Mouse (Mus musculus): ENCODE measurements around the gene Henmt1. TPM values are rescaled to one million over a fixed set of nuclear protein-coding genes. Genes with fewer than 3 reads are reported as not detected.

Henmt1 gene
- 0.84 and 0.98 TPM in 2 replicates for polyA plus RNA-seq (2012; rRNA removed)

GRCm38 (mm10) chr3:108939573-108939972 is at the start of gene Henmt1:
TSS of gene Henmt1 (plus strand) at chr3:108939873.

GRCm38 (mm10) chr3:108889908-108890307 is 49.8 kb upstream of the Henmt1 start, which contains the start of gene Fndc7:
TSS of gene Fndc7 (minus strand) at chr3:108890008.

DNA sequence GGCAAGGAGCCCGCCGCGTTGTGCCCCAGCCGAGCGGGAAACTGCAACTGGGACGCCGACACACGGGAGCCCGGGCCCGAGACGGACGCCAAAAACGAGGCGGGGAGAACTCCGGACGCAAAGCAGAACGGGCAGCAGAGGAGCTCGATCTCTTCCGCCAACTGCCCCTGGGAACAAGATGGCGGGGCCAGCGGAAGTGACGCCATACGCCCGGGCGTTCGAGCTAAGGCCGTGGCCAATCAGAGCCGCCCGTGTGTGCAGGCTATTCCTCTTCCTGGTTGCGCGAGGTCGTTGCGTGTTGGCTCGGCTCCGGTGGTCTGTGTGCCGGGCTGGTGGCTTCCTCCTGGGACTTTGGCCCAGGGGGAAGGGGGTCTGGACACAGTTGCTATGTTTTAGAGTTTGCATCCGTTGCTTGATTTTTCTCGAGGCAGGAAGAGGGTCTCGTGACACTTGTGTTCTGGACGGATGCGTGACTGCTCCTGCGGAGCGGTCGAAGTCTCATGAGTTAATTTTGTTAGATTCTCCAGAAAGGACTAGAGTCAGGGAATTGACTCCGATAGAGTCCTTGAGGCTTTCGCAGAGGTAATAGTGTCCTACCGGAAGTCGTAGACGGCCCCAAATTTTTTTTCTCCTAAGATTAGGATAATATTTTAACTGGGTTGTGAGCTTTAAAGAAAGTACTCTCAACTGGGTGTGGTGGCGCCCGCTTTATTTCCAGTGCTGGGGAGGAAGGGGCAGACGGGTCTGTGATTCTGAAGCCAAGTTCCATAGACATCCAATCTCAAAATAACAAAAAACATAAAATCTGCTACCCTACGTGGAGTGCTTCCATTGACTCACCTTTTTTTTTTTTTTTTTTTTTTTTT is 27.9 kb upstream of the Henmt1 start, which contains the start of gene Prpf38b:
Gene Prpf38b (minus strand): TSS at position 180 of the 866 bp plus-strand sequence.

DNA sequence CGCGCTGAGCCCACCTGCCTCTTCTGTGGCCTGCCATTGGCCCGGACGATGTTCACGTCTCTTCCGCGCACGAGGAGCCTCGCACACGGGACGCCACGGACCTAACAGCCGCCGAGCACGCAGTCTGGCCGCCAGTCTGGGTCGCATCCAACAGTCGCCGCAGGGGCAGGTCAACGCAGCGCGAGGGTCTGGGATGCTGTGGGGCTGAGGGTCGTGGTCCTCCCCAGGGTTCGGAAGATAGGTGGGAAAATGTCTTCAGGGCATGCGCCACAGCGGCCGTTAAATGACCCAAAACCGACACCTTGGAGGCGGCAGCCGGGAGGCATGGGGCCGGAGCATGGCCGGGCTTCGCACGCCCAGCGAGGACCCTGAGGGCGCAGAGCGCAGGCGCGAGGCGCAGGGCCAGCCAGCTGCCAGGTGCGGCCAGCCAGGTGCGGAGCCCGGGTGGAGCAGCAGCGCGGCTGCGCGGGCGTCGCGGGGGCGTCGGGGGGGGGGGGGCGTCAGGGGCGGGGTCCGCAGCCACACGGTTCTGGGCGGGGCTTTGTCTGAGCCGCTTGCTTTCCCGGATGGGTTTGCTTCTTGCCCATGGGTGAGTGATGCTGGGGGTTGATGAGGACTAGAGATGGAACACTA is 444 bp downstream of the Henmt1 start, which contains the start of gene Gm9857:
Gene Gm9857 (minus strand): TSS at position 445 of the 633 bp plus-strand sequence.

Other genes with a start within 250 kb of the Henmt1 start
- 20.0 and 27.7 TPM in 2 replicates for gene Gpsm2, start 217.6 kb upstream of the Henmt1 start, polyA plus RNA-seq (2012; rRNA removed)
- 0.04 and 0.40 TPM in 2 replicates for gene Aknad1, start 200.2 kb upstream of the Henmt1 start, polyA plus RNA-seq (2012; rRNA removed)
- gene Stxbp3, start 99.3 kb upstream of the Henmt1 start, polyA plus RNA-seq (2012; rRNA removed), result 14.8 and 18.0 TPM in 2 replicates
- gene Fndc7, start 49.9 kb upstream of the Henmt1 start, polyA plus RNA-seq (2012; rRNA removed), result 0.04 and 0.06 TPM in 2 replicates
- gene Prpf38b, start 28.1 kb upstream of the Henmt1 start, polyA plus RNA-seq (2012; rRNA removed), result 91.2 and 95.8 TPM in 2 replicates
- 0.95 and 1.2 TPM in 2 replicates for gene Gm9857, start 572 bp downstream of the Henmt1 start, polyA plus RNA-seq (2012; rRNA removed)
- 19.5 and 22.8 TPM in 2 replicates for gene Fam102b, start 87.7 kb downstream of the Henmt1 start, polyA plus RNA-seq (2012; rRNA removed)
- not detected in 2 replicates for gene Slc25a54, start 140.6 kb downstream of the Henmt1 start, polyA plus RNA-seq (2012; rRNA removed)
- gene Slc25a24, start 183.3 kb downstream of the Henmt1 start, polyA plus RNA-seq (2012; rRNA removed), result 6.9 and 12.1 TPM in 2 replicates

Measured in central nervous system, embryonic 14 days (tissue).